Mouse (Mus musculus) spleen, adult 2 months (tissue): ENCODE data around the gene Pde7b.

Experiments
- CTCF ChIP-seq: fragments of 200-500 bp; IDR thresholded peaks from 2 replicates; pipeline ENCODE4 v1.5.1; 2011; ENCODE audit warnings: mild to moderate bottlenecking, inconsistent platforms; ENCODE audit not compliant: insufficient read depth, insufficient read length, insufficient replicate concordance; ENCODE audit errors: extremely low read depth
- POLR2A ChIP-seq: fragments of 200-500 bp; IDR thresholded peaks from 2 replicates; pipeline ENCODE4 v1.6.1; 2011; ENCODE audit warnings: low read depth, low read length, inconsistent platforms

DNA sequence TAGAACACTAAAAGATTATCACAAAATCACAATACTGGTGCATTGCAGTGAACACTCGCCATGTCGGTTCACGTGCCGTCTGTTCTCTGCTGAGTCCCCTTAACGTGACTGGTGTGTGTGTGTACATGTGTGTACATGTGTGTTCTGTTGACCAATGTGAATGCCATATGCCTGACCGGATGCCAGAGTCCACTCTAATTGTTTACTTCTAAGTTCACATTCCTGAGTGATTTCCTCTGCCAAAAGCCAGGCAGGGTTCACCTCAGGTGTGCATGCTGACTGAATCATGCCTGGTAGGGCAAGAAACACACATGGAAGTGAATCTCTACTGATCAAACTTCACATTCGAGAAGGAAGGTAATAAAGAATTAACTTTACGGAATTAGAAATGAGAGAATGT, 24.1 kb upstream of the Pde7b start:
- no peak for TF ChIP-seq CTCF
- no peak for TF ChIP-seq POLR2A
